Mouse (Mus musculus) spleen, adult 12 weeks (tissue): ENCODE measurements around the gene Sfi1.
"Not testable (repeated sequence)": the region's sequence is repeated elsewhere in the genome, so short reads cannot be mapped to it uniquely, and the experiment has no call there.

Experiments
- DNase-seq: peaks from one replicate; pipeline ENCODE4 v3.0.0; 2022; ENCODE audit warnings: low spot score

Gene Sfi1

DNA sequence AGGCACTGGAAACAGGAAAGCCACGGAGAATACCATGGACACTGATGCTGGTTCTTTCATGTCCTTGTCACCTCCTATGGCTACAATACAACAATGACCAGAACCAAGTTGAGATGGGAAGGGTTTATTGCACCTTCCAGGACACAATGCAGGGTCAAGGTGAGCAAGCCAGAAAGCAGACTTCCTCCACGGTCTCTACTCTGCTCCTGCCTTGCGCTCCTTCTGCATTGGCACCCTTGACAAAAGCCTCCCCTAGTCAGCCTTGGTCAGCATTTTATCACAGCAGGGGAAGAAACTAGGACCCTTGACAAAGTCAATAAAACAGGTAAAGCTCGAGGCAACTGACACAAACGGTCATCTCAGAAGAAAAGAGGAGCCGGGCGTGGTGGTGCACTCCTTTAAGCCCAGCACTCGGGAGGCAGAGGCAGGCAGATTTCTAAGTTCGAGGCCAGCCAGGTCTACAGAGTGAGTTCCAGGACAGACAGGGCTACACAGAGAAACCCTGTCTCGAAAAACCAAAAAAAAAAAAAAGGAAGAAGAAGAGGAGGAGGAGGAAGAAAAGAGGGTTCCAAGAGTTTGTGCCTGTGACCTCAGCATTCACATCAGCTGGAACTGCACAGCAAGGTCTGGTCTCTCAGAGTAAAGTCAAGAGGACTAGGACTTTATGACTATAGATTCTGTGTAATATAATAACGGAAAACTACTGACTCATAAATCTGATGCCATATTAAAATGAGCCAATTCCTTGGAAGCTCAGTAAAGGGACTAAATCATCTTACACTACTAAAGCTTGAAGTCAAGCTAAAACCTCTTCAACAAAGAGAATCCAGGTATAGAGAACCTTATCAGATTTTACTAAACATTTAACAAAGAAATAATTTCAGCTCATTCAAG is 19.6 kb downstream of the Sfi1 start:
- DNase-seq: not testable (repeated sequence)

DNA sequence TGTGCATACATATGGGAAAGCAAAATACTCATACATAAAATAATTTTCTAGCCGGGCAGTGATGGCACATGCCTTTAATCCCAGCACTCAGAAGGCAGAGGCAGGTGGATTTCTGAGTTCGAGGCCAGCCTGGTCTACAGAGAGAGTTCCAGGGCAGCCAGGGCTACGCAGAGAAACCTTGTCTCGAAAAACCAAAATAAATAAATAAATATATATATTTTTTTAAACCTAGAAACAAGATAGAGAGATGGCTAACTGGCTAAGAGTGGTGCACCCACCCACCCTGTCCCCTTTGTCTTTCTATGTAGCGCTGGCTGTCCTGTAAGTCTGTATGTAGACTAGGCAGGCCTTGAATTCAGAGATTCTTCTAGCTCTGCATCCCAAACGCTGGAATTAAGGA is 20.7 kb downstream of the Sfi1 start:
- not testable (repeated sequence) for DNase-seq

DNA sequence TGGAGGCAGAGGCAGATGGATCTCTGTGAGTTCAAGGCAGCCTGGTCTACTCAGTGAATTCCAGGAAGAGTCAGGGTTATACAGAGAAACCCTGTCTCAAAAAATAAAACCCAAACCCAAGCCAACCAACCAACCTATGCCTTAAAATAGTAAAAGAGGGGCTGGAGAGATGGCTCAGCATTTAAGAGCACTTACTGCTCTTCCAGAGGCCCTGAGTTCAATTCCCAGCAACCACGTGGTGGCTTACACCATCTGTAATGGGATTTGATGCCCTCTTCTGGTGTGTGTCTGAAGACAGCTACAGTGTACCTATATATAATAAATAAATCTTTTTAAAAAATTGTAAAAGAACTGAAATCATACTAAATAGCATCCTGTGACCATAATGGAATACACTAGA is 21.3 kb downstream of the Sfi1 start:
- DNase-seq: not testable (repeated sequence)

DNA sequence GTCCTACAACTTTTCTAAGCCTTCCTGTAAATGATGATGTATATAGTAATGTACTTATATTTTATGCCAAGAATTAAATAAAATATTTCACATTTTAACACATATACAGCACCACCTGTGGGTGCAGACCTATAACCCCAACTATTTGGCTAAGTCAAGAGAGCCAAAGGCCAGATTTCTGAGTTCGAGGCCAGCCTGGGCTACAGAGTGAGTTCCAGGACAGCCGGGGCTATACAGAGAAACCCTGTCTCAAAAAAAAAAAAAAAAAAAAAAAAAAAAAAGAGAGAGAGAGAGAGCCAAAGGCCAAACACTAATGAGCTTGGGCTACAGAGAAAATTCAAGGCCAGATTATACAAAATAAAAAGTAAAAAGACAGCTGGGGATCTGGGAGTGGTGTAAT is 24.2 kb downstream of the Sfi1 start:
- DNase-seq: not testable (repeated sequence)

DNA sequence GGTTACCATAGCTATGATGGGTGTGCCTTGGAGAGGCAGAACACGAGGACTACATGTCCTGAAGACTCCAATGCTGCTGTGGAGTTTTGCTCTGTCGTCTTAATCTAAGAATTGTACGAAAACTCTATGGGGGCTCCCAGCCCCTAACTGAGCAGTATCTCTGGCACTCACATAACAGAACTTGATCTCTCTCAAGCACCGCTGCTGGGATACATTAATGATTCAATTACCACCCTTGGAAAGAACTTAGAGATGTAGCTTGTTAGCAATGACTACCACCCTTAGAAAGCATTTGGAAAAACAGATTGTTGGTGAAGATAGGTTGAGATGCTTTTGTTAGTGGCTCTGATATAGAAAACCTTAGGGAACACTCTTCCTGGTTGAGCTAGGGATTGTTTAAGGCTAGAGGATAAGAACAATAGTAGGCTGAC is 25.7 kb downstream of the Sfi1 start:
- not testable (repeated sequence) for DNase-seq

DNA sequence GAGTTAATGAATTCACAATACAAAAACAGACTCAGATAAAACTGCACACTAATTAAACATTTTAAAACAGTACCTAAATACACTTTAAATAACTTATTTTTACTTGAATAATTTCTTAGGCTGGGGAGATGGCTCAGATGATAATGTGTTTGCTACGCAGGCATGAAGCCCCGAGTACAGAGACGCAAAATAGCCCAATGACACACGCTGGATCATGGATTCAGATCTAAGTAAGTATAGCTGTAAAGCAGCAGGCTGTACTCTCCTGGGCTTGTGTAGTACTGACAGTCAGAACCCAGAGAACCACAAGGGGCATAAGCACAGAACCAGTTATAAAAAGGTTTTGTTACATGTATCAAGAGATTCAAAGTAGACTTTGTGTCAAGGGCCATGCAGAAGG is 26.1 kb downstream of the Sfi1 start:
- DNase-seq: not testable (repeated sequence)

DNA sequence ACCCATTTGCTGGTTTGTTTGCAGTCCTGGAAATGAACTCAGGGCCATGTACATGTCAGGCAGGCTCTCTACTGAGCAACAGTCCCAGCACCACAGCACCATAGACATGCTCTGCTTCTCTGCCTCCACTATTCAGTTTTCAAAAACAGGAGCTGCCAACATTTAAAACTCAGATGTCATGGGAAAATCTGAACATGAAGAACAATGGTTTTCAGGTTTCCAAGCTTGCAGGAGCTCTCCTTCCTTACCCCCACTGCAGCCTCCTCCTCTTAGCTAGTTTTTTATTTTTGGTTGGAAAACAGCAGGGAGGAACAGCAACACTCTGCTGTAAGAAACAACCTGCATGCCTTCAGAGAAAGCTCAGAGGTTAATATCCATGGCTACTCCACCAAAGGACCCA is 26.9 kb downstream of the Sfi1 start:
- not testable (repeated sequence) for DNase-seq

DNA sequence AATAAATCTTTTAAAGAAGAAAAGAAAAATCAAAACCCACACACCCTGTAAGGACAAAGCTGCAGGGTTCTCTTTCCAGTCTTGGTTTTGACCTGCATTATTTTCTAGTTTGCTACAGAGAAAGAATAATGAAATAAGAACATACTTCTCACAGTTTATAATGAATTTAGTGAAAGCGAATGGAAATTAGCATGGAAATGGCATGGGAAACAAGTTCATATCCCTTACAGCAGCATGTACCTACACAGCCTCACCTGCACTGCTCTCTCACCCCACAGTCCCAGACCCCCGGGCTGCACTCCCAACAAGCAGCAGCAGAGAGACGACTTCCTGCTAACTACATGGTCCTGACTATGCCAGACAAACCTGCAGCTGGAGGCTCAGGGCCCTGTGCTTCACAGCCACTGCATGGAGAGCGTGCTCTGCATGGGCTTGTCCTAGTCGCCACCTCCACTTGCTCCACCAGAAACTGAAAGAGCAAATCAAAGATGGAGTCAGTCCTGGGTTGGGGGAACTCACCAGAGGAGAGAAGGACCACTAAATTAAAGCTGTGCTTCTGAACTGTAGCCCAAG is 28.0 kb downstream of the Sfi1 start:
- not testable (repeated sequence) for DNase-seq

DNA sequence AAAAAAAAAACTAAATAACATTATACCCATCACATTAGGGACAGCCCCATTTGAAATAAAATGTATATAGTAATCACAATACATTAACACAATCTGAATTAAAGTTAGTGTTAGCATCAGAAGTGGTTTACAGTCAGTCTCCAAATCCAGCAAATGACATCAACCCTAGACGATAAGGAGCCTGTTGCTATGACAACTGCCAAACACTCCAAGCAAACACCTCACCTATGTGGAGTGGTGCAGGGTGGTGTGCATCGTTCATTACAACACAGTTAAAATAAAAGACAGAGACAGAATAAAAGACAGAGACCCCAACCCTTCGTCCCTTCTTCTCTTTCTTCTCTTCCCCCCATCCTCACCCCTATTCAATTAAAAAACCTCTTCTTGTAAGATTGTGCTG is 29.6 kb downstream of the Sfi1 start:
- not testable (repeated sequence) for DNase-seq

DNA sequence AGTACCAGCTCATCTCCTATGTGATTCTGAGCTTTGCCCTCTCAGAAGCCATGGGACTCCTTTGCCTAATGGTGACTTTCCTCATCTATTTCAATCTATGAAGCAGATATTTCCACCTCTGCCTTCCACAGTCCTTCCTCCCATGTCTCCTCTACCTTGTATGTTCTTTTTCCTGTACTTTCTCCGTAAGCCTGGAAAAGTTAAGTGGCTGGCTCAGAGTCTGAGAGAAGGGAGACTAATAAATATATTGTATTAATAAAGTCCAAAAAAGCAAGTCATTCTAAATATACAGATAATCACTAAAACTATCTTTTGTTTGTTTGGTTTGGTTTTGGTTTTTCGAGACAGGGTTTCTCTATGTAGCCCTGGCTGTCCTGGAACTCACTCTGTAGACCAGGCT is 30.1 kb downstream of the Sfi1 start:
- DNase-seq: not testable (repeated sequence)

DNA sequence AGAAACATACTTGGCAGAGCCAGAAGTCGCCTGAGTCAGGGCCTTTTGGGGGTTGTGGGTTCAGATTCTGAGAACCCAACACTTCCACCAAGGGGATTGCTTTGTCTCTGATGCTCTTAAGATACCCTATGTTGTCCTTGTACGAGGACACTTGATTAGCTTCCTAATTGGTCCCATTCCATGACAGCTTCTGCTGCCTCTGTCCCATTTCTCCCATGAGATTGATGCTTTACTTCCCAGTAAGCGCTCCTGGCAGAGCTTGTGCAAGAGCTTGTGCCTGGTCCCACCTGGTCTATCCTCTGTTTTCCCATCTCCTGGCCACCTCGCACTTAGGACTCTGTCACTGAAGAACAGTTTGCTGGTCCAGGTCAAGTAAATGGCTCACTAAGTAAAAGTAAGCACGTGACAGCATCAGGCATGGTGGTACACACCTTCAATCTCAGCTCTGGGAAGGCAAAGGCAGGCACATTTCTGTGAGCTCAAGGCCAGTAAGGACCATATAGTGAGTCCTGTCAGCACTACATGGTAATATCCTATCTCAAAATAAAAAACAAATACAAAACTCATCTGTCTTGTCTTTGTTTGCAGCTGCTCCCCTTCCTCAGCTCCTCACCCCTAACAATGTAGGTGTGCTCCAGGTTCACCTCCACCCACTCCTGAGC is 30.9 kb downstream of the Sfi1 start:
- peak; percentile 43 for DNase-seq

DNA sequence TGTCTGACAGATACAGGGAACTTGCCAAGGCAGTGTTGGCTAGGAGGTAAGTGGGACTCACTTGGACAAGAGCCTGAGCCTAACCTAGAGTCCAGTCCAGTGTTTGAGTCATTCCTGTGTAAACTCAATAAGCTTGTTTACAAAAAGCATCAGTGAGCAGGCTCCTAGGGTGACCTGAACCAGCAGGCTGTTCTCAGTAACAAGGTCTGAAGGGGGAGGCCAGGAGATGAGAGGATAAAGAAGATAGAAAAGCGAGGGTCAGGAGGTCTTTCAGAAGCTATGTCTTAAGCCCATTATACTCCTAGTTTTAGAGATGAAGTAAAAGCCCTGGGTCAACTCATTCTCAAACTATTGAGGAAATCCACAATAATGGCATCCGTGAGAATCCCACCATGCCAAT is 31.9 kb downstream of the Sfi1 start:
- not testable (repeated sequence) for DNase-seq

DNA sequence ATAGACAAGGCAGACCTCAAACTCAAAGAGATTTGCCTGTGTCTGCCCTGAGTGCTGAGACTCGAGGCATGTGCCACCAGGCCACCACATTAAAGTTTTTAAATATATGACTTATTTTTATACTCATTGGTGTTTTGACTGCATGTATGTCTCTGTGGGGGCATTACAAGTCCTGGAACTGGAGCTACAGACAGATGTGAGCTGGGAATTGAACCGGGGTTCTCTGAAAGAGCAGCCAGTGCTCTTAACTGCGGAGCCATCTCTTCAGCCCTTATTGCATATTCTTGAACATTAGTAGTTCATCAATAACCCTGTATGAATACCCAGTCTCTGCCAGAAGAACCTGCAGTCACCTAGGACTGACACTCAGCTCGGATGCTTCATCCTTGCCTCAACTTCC is 34.5 kb downstream of the Sfi1 start:
- not testable (repeated sequence) for DNase-seq

DNA sequence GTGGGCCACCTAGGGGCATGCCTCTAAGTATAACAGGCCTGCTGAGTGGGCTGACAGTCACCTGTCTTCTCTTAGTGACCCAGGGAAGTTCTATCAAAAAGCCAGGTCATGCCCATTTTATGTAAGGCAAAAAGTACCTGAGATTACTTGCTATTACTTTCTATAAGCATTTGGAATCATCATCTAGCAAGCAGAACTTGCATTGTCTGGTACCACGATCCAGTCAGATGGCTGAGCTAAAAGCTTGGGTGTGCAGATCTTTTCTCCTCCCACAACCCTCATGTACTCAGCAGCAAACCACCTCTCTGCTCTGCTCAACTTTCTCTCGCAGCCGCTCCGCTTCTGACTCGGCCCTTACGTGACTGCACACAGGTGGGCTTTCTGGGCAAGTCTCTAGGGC is 35.3 kb downstream of the Sfi1 start:
- DNase-seq: not testable (repeated sequence)

DNA sequence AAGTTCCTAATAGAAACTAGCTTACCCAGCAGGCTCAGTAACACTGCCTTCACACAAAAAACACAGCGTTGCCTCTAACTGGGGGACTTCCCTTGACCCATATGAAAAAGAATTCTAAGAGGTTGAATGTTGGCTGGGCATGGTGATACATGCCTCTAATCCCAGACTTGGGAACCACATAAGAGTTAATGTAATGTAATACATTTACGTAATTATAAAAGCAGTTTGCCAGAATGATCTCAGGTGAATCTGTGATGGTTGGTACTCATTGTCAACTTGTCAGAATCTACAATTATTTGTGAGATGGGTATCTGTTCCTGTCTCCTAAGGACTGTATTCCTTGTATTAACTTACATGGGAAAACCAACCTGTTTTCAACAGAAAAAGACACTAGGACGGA is 36.3 kb downstream of the Sfi1 start:
- DNase-seq: not testable (repeated sequence)

DNA sequence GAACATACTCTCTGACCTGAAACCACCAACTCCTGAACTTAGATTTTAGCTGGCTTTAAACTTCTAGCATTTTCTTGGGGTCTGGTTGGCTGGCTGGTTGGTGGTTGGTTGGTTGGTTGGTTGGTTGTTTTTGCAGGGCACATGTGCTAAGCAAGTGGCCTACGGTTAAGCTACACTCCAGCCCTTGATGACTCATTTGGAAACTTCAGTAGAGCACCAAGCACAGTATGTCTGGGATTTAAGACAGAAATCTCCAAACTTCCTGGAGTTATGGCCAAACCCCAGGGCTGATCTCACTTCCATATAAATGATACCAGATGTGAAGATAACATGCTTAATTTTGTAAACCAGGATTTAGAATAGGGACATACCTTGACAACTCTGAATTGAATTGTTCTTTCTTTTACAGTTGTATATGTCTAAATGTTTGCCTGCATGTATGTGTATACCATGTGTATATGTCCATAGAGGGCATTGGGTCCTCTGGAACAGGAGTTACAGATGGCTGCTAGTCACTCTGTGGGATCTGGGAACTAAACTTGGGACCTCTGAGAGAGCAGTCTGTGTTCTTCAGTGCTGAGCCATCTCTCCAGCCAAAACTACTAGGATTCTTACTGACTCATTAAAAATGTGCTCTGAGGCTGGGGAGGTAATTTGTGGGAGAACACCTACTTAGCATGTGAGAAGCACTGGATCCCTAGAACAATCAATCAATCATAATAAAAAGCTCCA is 39.4 kb downstream of the Sfi1 start:
- peak; percentile 54 for DNase-seq

DNA sequence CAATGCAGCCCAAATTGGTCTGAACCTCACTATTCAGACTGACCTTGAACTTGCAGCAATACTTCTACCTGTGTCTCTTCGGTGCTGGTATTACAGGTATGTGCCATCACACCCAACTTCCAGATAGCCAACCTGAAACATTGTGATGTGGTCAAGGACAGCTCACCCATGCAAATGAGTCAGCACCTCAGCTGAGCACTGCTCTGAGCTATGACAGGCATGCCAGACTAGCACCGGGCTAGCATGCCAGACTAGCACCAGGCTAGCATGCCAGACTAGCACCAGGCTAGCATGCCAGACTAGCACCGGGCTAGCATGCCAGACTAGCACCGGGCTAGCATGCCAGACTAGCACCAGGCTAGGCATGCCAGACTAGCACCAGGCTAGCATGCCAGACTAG is 41.9 kb downstream of the Sfi1 start:
- not testable (repeated sequence) for DNase-seq

DNA sequence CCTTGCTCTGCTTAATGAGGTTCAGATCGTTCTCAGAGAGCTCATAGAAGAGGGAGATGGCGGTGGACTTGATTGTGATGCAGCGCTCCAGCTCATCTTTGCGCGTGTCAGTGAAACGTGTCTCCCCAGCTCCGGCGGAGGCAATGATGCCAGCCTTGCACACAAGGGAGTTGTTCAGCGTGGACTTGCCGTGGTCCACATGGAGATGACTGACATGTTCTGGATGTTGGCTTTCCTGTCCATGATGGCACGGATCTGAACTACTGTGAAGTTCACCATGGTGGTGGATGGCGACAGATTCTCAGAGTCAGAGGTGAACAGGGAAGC is 42.6 kb downstream of the Sfi1 start:
- not testable (repeated sequence) for DNase-seq

DNA sequence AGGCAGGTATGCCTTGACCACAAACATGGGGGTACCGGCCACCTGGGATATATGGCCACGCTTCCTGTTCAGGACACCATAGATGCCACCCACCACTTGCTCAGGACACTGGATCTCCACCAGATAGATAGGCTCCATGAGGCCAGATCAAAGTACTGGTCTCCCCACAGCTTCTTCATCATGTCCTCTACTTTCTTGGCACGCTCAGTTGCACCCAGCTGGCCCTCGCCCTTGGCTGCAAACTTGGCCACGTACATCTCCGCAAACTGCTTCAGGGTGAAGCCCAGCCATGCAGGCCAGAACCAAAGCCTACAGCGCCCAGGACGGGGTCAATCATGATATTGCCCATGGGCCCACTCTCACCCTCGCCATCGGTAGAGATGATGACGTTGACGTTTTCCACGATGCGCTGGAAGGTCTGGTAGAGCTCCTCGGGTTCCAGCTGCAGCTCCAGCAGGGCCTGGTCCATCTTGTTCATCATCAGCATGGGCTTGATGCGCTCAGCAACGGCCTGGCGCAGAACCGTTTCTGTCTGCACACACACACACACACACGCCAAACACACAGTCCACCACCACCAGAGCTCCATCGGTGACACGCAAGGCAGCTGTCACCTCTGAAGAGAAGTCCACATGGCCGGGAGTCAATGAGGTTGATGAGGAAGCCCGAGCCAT is 43.1 kb downstream of the Sfi1 start:
- DNase-seq: not testable (repeated sequence)

DNA sequence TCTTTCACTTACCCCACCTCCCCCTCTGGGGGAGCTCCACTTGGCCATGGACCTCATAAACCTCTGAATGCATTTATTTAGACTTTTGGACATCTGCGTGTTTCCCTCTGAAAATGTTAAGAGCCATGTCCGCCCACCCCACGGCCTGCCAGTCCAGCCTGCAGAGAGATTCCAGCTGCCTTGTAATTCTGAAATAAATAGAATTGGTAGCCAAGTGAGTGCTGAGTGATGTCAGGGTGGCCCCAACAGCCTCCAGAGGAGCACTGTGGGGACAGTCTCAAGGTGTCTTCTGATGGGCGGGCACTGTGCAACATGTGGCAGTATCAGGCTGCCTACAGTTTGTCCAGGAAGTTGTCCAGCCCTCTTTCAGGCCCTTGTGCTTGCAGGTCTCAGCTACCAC is 43.8 kb downstream of the Sfi1 start:
- DNase-seq: not testable (repeated sequence)

DNA sequence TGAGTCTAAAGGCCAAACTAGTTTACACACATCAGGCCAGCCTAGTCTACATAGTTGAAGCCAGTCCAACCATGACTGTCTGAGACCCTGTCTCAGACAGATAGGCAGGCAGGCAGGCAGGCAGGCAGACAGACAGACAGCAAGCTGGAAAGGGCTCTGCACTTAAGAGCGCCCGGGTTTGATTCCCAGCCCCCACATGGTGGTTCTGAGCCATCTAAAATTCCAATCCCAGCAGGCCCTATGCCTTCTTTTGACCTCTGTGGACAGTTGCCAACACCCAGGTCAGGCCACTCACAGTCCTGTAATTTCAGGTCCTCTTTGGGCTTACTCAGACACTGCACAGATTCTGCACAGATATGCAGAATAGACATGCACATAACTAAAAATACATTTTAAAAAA is 46.5 kb downstream of the Sfi1 start:
- DNase-seq: not testable (repeated sequence)
